Mouse (Mus musculus) liver, embryonic 16.5 days (tissue): ENCODE results near the gene Nepro. TPM values are rescaled to one million over a fixed set of nuclear protein-coding genes. Genes with fewer than 3 reads are reported as not detected.

Experiments
- ATAC-seq: fragments of 200-750 bp; cut with Nextera tagmentation; 2 replicates; pipeline ENCODE4 v1.8.0; 2017; ENCODE audit warnings: low read depth, mild to moderate bottlenecking, moderate number of reproducible peaks, moderate library complexity
- H3K27ac ChIP-seq: fragments of 300-500 bp; sonication (generic); 2 replicates; pipeline ENCODE4 v1.5.1; 2014; ENCODE audit warnings: mild to moderate bottlenecking, low read length
- H3K27me3 ChIP-seq: fragments of 300-500 bp; sonication (generic); 2 replicates; pipeline ENCODE4 v1.6.1; 2014; ENCODE audit warnings: low read depth, low read length, mixed read lengths; ENCODE audit not compliant: control insufficient read depth, insufficient read depth
- H3K36me3 ChIP-seq: fragments of 300-500 bp; sonication (generic); 2 replicates; pipeline ENCODE4 v1.6.1; 2014; ENCODE audit warnings: mild to moderate bottlenecking; ENCODE audit not compliant: control insufficient read depth, insufficient read depth
- H3K4me1 ChIP-seq: fragments of 300-500 bp; sonication (generic); 2 replicates; pipeline ENCODE4 v1.6.1; 2014; ENCODE audit warnings: low read depth, low read length, mixed read lengths; ENCODE audit not compliant: control insufficient read depth
- H3K4me2 ChIP-seq: fragments of 300-500 bp; sonication (generic); 2 replicates; pipeline ENCODE4 v1.6.1; 2014; ENCODE audit warnings: low read depth, low read length, mixed read lengths
- H3K4me3 ChIP-seq: fragments of 300-500 bp; sonication (generic); 2 replicates; pipeline ENCODE4 v1.5.1; 2014; ENCODE audit warnings: low read depth, mild to moderate bottlenecking, low read length
- H3K9ac ChIP-seq: fragments of 300-500 bp; sonication (generic); 2 replicates; pipeline ENCODE4 v1.6.1; 2014; ENCODE audit warnings: low read depth, low read length
- H3K9me3 ChIP-seq: fragments of 300-500 bp; sonication (generic); replicated peaks from 2 replicates; pipeline ENCODE4 v1.6.1; 2016; ENCODE audit warnings: low read length; ENCODE audit not compliant: control insufficient read depth
- WGBS: fragments of 180-500 bp; shearing (Covaris S2); extraction: QIAGEN DNeasy Blood & Tissue Kit; methylation state at CpG from one replicate; pipeline ENCODE4 v1.1.7; 2014; ENCODE audit not compliant: insufficient replicate concordance; 5-methylcytosine and 5-hydroxymethylcytosine counted together
- polyA plus RNA-seq: library from polyadenylated mRNA; unstranded; fragments of >200 nt; fragmentation: Nextera tagmentation; extraction: Ambion mirVana; gene quantifications from 2 replicates; pipeline ENCODE4 v1.2.1, GENCODE M21; 2015

Gene Nepro
- polyA plus RNA-seq, 1 experiment from 2014 or later: 2.5 TPM

DNA sequence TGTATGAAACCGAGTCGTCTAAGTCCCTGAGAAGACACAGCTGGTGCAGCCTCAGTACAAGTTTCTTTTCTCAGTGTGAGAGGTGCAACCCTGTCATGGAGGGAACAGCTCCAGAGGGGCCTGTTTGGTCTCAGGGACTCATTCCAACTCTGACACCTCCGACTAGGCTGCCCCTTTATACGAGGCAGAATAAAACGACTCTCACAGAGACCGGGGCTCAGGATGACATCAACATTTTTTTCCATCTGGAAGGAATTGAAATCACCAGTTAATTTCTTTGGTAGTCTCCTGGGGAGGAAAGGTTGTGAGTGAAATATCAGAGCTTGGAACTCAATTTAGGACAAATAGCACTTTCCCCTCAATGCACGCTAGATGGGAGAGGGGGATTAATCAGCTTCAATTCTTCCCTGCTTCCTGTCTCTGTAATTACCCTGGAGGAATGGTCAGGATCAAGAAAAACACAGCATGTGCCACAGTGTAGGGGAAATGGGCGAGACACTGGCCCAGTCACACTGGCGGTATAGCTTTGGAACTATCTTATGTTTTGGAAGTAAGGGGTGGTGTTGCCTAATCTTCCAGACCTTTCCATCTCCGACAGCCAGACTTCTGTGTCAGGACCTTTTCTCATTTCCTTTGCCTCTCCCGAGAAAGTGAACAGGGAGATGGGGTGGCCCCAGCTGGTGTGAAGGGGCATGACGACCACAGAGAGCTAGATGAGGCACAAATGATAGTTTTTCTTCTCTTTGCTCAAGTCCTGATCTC is 28.1 kb upstream of the Nepro start:
- no peak overlapping the region for H3K9ac ChIP-seq
- no peaks in the 10 kb centered on the region for H3K36me3 ChIP-seq
- no peak overlapping the region for H3K4me3 ChIP-seq
- no peak overlapping the region for H3K4me2 ChIP-seq
- ATAC-seq: no peak
- H3K9me3 ChIP-seq: no peaks in the 10 kb centered on the region
- no peak overlapping the region for H3K27ac ChIP-seq
- WGBS: 56% methylated on average over 12 of the region's 12 CpGs
- H3K4me1 ChIP-seq: no peaks in the 10 kb centered on the region
- no peaks in the 10 kb centered on the region for H3K27me3 ChIP-seq

DNA sequence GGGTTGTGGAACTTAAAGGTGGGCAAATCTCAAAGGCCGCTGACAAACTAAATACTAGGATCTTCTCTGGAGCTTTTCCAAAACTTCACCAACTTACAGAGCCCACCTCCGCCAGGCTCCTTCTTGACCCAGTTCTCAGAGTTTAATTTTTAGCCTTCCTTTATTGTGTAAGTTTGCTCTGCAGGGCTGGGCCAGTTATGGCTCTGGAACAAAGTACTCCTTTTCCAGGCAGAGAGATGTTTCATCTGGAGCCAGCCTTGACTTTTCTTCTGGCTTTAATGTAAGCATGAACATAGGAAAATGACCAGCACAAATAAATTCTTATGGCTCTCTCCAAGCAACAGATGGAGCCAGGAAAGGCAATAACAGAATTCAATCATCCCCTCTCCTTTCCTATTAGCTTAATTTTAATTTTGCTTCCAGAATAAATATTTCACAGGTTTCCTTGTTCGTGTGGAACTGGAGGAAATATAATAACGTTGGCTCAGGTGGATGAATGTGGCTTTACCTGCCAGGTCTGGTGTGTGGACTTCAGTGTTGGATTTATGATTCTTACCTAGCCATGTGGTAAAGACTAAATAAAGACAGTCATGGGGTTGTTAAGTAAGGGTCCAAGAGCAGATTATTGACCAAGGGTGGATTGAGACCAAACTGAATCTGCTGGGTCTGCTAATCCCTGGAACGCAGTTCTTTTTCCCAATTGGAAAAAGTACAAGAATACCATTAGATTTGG is 26.5 kb upstream of the Nepro start:
- Histone ChIP-seq H3K4me2 (no peak overlapping the region), H3K9me3 (no peaks in the 10 kb centered on the region), H3K4me3 (no peak overlapping the region), H3K9ac (no peak overlapping the region), H3K4me1 (no peaks in the 10 kb centered on the region), H3K27ac (no peak overlapping the region), H3K27me3 (no peaks in the 10 kb centered on the region), H3K36me3 (no peaks in the 10 kb centered on the region)
- WGBS: 66% methylated on average over 5 of the region's 5 CpGs
- no peak for ATAC-seq

DNA sequence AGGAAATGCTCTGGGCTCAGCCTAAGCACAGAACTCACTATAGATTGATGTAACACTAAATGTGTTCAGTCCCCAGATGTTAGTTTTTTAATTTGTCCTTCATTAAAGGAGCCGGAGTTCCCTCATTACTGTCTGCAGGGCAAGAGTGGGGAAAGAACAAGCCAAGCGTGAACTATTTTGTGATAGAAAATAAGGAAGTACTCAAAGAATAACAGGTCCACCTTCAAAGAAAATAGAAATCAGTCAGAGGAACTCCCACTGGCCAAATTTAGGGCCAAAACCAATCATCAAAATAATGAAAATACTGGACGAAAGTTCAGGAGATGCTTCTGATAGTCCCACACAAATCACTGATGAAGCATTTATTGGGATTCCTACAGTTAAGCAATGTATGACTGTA is 22.9 kb upstream of the Nepro start:
- Histone ChIP-seq H3K4me3 (no peak overlapping the region), H3K27ac (no peak overlapping the region), H3K27me3 (no peaks in the 10 kb centered on the region), H3K9ac (no peak overlapping the region), H3K36me3 (no peaks in the 10 kb centered on the region), H3K9me3 (no peaks in the 10 kb centered on the region), H3K4me2 (no peak overlapping the region), H3K4me1 (no peaks in the 10 kb centered on the region)
- no peak for ATAC-seq
- 57% methylated on average over 3 of the region's 3 CpGs for WGBS

DNA sequence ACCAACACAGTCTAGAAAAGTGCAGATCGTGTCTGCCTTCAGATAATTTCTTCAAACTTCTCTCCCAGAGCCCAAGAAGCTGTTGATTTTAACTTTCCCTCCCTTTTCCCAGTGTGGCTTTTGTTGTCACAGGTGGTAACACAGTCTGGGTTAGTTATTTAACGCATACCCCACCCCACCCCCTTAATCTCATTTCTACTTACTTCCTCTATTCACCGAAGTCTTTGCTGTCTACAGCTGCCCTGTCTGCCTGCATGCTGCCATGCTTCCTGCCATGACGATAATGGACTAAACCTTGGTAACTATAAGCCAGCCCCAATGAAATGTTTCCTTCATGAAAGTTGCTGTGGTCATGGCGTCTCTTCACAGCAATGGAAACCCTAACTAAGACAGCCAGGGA is 21.8 kb upstream of the Nepro start:
- 18% methylated on average over 5 of the region's 5 CpGs for WGBS
- H3K9ac ChIP-seq: no peak overlapping the region
- no peaks in the 10 kb centered on the region for H3K36me3 ChIP-seq
- H3K27ac ChIP-seq: no peak overlapping the region
- no peak for ATAC-seq
- no peaks in the 10 kb centered on the region for H3K9me3 ChIP-seq
- H3K4me3 ChIP-seq: no peak overlapping the region
- H3K27me3 ChIP-seq: no peaks in the 10 kb centered on the region
- H3K4me2 ChIP-seq: no peak overlapping the region
- no peaks in the 10 kb centered on the region for H3K4me1 ChIP-seq

DNA sequence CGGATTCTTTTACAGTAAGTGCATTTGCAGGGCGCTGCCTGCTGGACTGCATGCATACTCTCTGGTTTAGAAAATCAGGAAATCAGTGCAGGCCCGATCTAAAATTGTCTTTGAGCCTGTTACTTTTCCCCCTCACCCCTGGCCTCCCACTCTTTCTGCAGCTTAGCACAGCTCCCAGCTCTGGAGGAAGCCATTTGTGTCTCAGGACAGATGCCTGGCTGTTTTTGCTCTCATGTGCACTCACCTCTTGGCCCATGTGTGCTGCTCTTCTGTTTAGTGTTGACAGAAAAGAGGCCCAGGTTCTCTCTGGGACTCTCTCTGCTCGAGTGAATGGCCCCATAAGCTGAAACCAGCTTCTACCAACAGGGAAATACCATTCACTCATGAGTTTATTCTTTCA is 20.6 kb upstream of the Nepro start:
- 52% methylated on average over 4 of the region's 4 CpGs for WGBS
- no peak for ATAC-seq

DNA sequence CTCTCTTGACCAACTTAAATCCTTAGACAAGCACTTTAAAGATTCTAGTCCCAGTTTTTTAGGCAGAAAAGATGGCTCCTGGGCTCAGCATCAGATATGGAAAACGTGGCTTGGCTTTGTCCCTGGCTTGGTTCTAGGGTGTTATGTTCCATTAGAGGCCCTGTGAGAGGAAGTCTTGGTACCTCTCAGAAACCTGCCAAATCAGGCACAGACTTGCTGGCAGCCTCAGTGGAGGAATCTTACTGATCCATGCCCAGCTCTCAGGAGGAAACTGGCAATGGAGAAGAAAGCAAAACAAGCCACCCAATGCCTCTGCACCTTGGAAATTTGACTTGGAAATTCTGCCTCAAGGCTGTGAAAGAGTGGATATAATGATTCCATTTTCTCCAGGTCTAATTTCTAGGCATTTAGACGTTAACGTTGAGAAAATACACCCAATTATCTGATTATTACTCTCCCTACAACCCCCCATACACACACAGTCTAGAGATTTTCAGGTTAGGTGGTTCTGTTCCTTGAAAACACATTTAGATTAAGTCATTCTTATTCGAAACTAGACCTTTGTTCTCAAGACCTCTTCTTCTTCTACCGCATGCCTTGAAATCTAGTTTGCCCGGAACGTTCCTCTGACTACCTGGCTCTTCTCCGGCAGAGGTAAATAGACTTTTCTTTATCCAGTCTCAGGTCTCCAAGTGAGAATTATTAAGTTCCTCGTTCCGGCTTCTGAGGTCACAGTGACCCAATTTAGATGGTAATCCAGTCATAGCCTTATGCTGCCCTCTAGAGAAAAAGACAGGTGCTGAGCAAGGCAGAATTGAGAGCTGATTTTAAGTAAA is 7.6 kb upstream of the Nepro start:
- Histone ChIP-seq H3K4me1 (no peaks in the 10 kb centered on the region), H3K4me3 (no peak overlapping the region), H3K4me2 (no peak overlapping the region), H3K27me3 (no peaks in the 10 kb centered on the region), H3K9ac (no peak overlapping the region), H3K9me3 (no peaks in the 10 kb centered on the region), H3K36me3 (no peaks in the 10 kb centered on the region), H3K27ac (no peak overlapping the region)
- WGBS: 33% methylated on average over 10 of the region's 10 CpGs
- ATAC-seq: no peak

More for the DNA sequence above, 20.6 kb upstream of the Nepro start:
- no peak overlapping the region for H3K4me2 ChIP-seq
- H3K36me3 ChIP-seq: no peaks in the 10 kb centered on the region
- no peaks in the 10 kb centered on the region for H3K9me3 ChIP-seq
- no peaks in the 10 kb centered on the region for H3K4me1 ChIP-seq
- H3K27ac ChIP-seq: no peak overlapping the region
- H3K4me3 ChIP-seq: no peak overlapping the region
- no peak overlapping the region for H3K9ac ChIP-seq
- no peaks in the 10 kb centered on the region for H3K27me3 ChIP-seq

DNA sequence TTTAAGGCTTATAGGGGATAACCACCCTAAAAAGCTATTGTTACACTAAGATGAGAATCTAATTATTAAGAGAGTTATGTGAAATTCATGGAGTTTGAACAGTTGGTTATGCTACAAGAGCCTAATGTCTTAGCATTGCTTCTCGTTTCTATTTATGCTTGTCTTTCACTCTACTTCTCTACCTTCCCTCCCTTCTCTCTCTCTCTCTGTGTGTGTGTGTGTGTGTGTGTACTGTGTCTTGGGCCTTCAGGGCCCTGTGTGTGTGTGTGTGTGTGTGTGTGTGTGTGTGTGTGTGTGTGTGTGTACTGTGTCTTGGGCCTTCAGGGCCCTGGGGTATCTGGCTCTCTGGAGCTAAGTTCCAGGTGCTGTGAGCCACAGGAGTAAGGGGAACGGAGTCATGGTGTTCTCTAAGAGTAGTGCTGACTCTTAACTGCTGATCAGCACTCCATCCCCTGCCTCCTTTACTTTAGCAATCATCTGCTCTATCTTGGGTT is 6.9 kb upstream of the Nepro start:
- 58% methylated on average over 2 of the region's 2 CpGs for WGBS
- no peak for ATAC-seq

DNA sequence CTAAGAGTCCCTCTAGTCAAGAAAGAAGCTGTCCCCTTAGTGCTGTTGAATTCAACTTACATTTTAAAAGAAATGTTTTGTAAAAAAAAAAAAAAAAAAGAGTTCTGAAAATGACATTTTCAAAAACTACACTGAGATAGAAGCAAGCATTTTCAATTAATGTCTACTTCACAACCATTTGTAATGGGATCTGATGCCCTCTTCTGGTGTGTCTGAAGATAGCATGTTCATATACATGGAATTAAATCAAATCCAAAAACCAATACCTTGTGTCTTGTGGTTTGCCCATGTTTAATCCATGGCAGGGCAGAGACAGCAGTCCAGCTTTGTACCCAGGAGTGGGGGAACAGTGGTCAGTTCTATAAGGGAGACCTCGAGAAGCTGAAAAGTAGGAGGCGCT is 6.3 kb upstream of the Nepro start:
- no peak overlapping the region for H3K4me2 ChIP-seq
- no peak overlapping the region for H3K9ac ChIP-seq
- no peak for ATAC-seq
- no peaks in the 10 kb centered on the region for H3K36me3 ChIP-seq
- peaks cover 3% of the 10 kb centered on the region for H3K4me1 ChIP-seq
- H3K9me3 ChIP-seq: no peaks in the 10 kb centered on the region
- WGBS: 63% methylated on average over 2 of the region's 2 CpGs
- no peak overlapping the region for H3K27ac ChIP-seq
- H3K4me3 ChIP-seq: no peak overlapping the region
- H3K27me3 ChIP-seq: no peaks in the 10 kb centered on the region

More for the DNA sequence above, 6.9 kb upstream of the Nepro start:
- no peaks in the 10 kb centered on the region for H3K4me1 ChIP-seq
- H3K27me3 ChIP-seq: no peaks in the 10 kb centered on the region
- no peaks in the 10 kb centered on the region for H3K36me3 ChIP-seq
- no peak overlapping the region for H3K4me3 ChIP-seq
- H3K4me2 ChIP-seq: no peak overlapping the region
- H3K9me3 ChIP-seq: no peaks in the 10 kb centered on the region
- no peak overlapping the region for H3K9ac ChIP-seq
- H3K27ac ChIP-seq: no peak overlapping the region
